Mouse (Mus musculus): Measurements from ENCODE around the gene Camk2n2. TPM values are rescaled to one million over a fixed set of nuclear protein-coding genes. Genes with fewer than 3 reads are reported as not detected.

The Camk2n2 gene
- total RNA-seq, 2 experiments from 2014 or later = 178 to 192 TPM

DNA sequence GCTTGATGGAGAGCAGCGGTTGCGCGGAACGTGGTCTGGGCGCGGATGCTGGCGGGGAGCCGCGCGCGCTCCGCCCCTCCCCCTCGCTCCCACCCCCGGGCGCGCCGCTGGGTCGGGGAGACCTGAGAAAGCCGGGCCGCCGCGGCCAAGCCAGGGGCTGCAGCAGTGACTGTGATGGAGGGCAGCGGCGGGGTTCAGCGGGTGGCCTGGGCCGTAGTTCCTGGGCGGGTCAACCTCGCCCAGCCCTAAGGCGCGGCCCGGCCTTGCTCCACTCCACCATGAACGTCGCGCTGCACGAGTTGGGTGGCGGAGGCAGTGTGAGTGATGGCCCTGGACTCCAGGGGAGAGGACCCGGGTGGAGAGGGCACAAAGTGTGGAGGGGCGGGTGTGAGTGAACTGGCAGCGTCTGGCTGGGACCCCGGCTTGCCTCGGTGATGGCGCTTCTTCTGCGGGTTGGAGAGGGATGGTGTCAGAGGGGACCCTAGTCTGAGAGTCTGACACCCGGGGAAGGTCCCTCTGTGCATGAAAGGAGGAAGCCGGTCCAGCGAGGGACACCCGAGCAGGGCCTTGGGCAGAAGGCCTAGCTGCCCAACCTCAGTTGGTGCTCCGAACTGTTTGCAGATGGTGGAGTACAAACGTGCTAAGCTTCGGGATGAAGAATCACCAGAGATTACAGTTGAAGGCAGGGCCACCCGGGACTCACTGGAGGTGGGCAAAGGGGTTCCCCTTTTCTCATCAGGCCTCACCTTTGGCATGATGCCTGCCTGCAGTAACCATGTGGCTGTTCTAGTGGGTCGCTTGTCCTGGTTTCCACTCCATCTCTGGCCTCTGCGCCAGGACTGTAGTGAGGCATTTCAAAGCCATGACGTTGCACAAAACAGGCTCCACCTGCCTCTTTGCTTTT lies 8.9 kb upstream of the Camk2n2 start, which contains the start of gene Ece2:
Gene Ece2, plus strand, starts transcription at position 98 of the 904 bp plus-strand sequence.
- peak; percentile 33 to 41 for DNase-seq (ENCODE audit: extremely low spot score in 1 of 2, low spot score in 2 of 2)
- Histone ChIP-seq H3K27ac (peak within 1 kb of the TSS; percentile 30; the same call in 1 of the 2 replicates), H3K4me3 (peak within 1 kb of the TSS; percentile 52)
- no peak for TF ChIP-seq CTCF (IDR thresholded peaks at IDR 0.05)
- intact Hi-C loops (cut with DNase I) = no loop called here

DNA sequence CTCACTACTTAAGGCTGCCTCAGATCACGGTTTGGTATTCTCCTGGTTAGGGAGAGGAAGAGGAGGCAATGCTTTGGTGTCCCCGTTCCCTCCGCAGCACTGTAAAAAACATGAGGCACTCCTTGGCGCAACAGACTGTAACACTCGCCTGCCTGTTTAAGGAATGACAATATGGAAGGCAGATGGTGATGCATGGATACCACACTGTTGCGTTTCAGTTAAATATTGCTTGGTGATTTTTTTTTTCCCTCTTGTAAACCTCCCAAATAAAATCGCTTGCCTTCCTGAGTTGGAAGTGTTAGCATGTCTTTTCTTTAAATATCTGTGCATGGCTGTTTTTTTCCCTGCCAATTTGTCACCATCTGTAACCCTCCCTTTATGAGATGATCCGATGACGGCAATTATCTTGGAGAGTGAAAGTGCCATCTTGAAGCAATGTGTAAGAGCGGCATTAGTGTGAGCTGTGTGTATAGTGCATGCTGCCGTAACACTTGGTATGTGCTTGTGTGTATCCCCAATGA lies 7.8 kb upstream of the Camk2n2 start:
- intact Hi-C loops (cut with DNase I) = no loop called here
- H3K27ac ChIP-seq = no peak overlapping the region

DNA sequence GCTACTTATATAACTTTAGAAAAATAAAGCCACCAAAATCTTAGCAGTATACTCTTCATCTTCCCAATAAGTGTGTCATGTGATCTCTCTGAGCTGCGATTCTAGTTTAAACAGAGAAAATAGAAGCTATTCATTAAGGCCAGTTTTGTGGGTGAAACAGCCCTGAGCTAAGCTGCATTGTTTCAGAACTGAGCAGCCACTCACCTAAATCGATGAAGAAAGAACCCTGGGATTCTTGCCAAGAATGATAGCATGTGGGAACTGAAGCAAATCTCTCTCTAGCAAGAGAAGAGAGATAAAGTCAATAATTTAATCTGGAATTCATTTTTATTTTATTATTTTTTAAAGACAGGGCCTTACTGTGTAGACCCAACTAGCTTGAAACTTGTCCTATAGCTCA lies 2.1 kb upstream of the Camk2n2 start:
- no peak for DNase-seq (ENCODE audit: extremely low spot score in 1 of 2, low spot score in 2 of 2)
- intact Hi-C loops (cut with DNase I) = loop anchor here (5.0 kb wide), 1 partner anchor 126 kb away; the partner anchor contains the start of gene Eif2b5
- TF ChIP-seq CTCF (IDR thresholded peaks at IDR 0.05) = no peak
- Histone ChIP-seq H3K4me3 (no peak overlapping the region), H3K27ac (no peak overlapping the region)

More for the DNA sequence above, 7.8 kb upstream of the Camk2n2 start:
- peak in 1 of 2 experiments; percentile 33 for DNase-seq (ENCODE audit: extremely low spot score in 1 of 2, low spot score in 2 of 2)
- no peak for TF ChIP-seq CTCF (IDR thresholded peaks at IDR 0.05)
- no peak overlapping the region for H3K4me3 ChIP-seq

GRCm38 (mm10) chr16:20621991-20622685 lies 1.1 kb upstream of the Camk2n2 start:
- DNase-seq (ENCODE audit: extremely low spot score in 1 of 2, low spot score in 2 of 2) = peak; percentile 58 to 61
- TF ChIP-seq CTCF (IDR thresholded peaks at IDR 0.05) = no peak
- Histone ChIP-seq H3K27ac (peak overlapping the region; percentile 47; the same call in 1 of the 2 replicates), H3K4me3 (peak overlapping the region; percentile 80)
- intact Hi-C loops (cut with DNase I) = loop anchor here (5.0 kb wide), 1 partner anchor 125 kb away; the partner anchor contains the start of gene Eif2b5

DNA sequence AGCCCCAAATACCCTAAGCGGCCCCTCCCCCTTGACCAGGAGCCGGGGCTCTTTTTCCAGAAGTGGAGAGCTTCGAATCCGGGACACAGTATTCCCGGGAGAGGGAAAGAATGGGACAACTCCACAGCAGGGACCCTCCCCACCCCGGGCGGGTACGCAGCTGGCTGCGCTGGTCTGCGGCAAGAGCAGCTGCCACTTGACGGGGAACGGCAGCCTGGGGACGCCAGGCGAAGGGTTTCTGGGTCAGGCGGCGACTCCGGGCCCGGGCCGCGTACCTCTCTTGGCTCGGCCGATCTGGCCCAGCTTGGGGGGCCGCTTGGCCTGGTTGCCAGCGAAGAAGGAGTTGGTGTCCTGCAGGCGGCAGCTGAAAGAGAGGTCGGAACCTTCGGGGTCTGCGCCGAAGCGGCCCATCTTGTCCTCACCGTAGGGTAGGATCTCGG lies 316 bp downstream of the Camk2n2 start:
- H3K27ac ChIP-seq = peak overlapping the region; percentile 85
- H3K4me3 ChIP-seq = peak overlapping the region; percentile 80
- TF ChIP-seq CTCF (IDR thresholded peaks at IDR 0.05) = no peak
- DNase-seq (ENCODE audit: extremely low spot score in 1 of 2, low spot score in 2 of 2) = peak in 1 of 2 experiments; percentile 33
- intact Hi-C loops (cut with DNase I) = loop anchor here (5.0 kb wide), 1 partner anchor 123 kb away; the partner anchor contains the start of gene Eif2b5

- intact Hi-C loops (cut with DNase I) = loop anchor here (5.0 kb wide), 1 partner anchor 123 kb away; the partner anchor contains the start of gene Eif2b5
- DNase-seq (ENCODE audit: extremely low spot score in 1 of 2, low spot score in 2 of 2) = no peak
- Histone ChIP-seq H3K4me3 (peak overlapping the region; percentile 80), H3K27ac (peak overlapping the region; percentile 85)
- no peak for TF ChIP-seq CTCF (IDR thresholded peaks at IDR 0.05)
These were observed 720 bp downstream of the Camk2n2 start for GRCm38 (mm10) chr16:20620399-20620735.

- intact Hi-C loops (cut with DNase I) = loop anchor here (5.0 kb wide), 1 partner anchor 122 kb away; the partner anchor contains the start of gene Eif2b5
- H3K27ac ChIP-seq = peak overlapping the region; percentile 85
- TF ChIP-seq CTCF (IDR thresholded peaks at IDR 0.05) = no peak
- peak overlapping the region; percentile 80 for H3K4me3 ChIP-seq
- no peak for DNase-seq (ENCODE audit: extremely low spot score in 1 of 2, low spot score in 2 of 2)
These were observed 1.3 kb downstream of the Camk2n2 start for GRCm38 (mm10) chr16:20619541-20620398.

- peak within 1 kb of the TSS; percentile 67 for H3K4me3 ChIP-seq
- TF ChIP-seq CTCF (IDR thresholded peaks at IDR 0.05) = no peak; the same call in none of the 2 replicates
- peak within 1 kb of the TSS; percentile 84 for H3K27ac ChIP-seq
- DNase-seq (ENCODE audit: extremely low spot score in 1 of 2, low spot score in 2 of 2) = peak; percentile 66 to 73
- intact Hi-C loops (cut with DNase I) = loop anchor here (1.0 to 5.0 kb wide), 2 partner anchors 40 to 64 kb away; partner anchors contain the start of genes Abcf3 and Psmd2
These were observed 9.5 kb downstream of the Camk2n2 start, which contains the start of the genes Eef1akmt4, Gm49333 and Alg3 for GRCm38 (mm10) chr16:20611357-20612227. TSS of gene Eef1akmt4 (plus strand) at chr16:20611593. TSS of gene Gm49333 (plus strand) at chr16:20611610. TSS of gene Alg3 (minus strand) at chr16:20611735.

DNA sequence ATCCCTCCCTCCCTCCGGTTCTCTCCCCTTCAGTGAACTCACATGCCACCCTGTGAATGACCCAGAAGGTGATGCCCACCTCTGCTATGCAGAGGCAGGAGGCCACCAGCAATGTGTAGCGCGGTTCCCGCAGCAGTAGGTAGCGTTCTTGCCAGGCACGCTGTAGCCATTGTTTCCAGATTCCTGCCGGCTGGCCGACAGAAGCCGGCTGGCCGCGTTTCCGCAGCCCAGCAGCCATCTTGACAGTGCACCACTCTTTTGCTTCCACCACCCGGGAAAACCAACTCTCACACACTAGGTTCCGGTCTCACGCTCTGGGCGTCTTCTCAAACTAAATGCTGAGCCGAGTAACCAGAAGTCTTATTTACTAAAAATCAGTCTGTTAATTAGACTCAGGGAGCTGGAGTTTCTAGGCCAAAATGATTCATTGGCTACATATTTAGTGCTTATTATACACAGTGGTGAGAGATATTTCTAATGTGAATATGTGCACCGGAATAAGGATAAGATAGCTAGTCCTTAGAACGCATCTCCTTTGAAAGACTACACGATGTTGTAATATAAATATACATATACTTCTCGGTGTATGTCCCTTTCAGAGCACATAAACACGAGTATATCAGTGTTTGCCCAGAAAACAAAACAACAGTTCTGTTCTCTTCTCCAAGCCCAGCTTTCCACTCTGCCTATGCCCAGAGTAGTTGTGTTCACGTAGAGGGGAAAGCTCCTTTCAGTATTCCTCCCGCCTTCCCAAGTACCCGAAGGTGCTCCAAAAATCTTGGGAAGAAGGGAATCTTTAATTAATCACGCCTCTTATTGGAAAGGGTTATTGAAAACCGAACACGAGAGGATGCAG lies 10.4 kb downstream of the Camk2n2 start:
- Histone ChIP-seq H3K4me3 (peak overlapping the region; percentile 67), H3K27ac (peak overlapping the region; percentile 84)
- intact Hi-C loops (cut with DNase I) = loop anchor here (1.0 to 5.0 kb wide), 2 partner anchors 41 to 63 kb away; partner anchors contain the start of genes Abcf3 and Psmd2
- TF ChIP-seq CTCF (IDR thresholded peaks at IDR 0.05) = no peak
- DNase-seq (ENCODE audit: extremely low spot score in 1 of 2, low spot score in 2 of 2) = peak; percentile 68 to 78
